In the genomic region with DNA sequence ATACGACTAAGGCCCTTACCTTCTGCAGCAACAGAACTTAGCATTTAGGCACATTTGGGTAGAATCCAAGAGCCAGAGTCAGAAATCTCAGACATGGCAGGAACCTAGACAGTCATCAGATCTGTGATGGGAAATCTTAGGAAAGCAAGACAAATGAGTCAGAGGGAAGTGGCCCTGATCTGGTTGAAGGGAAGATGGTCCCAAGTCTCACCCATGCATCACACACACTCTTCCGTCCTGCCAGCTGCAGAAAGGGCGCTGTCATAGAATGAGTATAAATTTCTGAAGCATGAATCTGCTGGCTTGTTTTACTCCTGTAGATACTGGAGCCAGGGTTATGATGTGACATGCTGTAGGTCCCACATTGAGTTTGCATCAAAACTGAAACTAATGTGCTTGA, we compare ENCODE assay signal across 17 mouse cellular contexts.
"Had no signal": no experiment of that assay in that cellular context is flagged by ENCODE, and none has a peak within 500 bp of the region (broad histone marks: within the 10 kb centered on the region; RNA-seq: fewer than 3 reads in every experiment).

No protein-coding gene starts in this region.

- DNase-seq: lung, adult 18-20 months; lung, embryonic 14.5 days; lung, postnatal 10 days; lung, postnatal 4 days; midbrain, embryonic 14.5 days; retina, postnatal 1 day; right cerebral cortex, adult 18-20 months; right cerebral cortex, postnatal 25 days; thymus, adult 2 months; thymus, postnatal 25 days; thymus, postnatal 4 days had no signal

- H3K9ac ChIP-seq: lung, embryonic 14.5 days; midbrain, embryonic 12.5 days; neural tube, embryonic 13.5 days; neural tube, embryonic 15.5 days; stomach, embryonic 15.5 days had no signal

- H3K4me2 ChIP-seq: lung, embryonic 14.5 days; midbrain, embryonic 12.5 days; neural tube, embryonic 13.5 days; neural tube, embryonic 15.5 days; stomach, embryonic 15.5 days had no signal

- H3K27me3 ChIP-seq: midbrain, embryonic 12.5 days; neural tube, embryonic 13.5 days; neural tube, embryonic 15.5 days; stomach, embryonic 15.5 days had no signal

- H3K9me3 ChIP-seq: midbrain, embryonic 10.5 days; midbrain, embryonic 12.5 days; neural tube, embryonic 13.5 days; neural tube, embryonic 15.5 days; stomach, embryonic 15.5 days had no signal

- H3K36me3 ChIP-seq: stomach, embryonic 15.5 days had no signal

- H3K4me3 ChIP-seq: midbrain, embryonic 10.5 days; midbrain, embryonic 12.5 days; neural tube, embryonic 13.5 days; neural tube, embryonic 15.5 days; stomach, embryonic 15.5 days had no signal

- H3K27ac ChIP-seq: midbrain, embryonic 10.5 days; midbrain, embryonic 12.5 days; neural tube, embryonic 13.5 days; neural tube, embryonic 15.5 days; stomach, embryonic 15.5 days; stomach, postnatal 0 days had no signal

- H3K4me1 ChIP-seq: midbrain, embryonic 10.5 days; midbrain, embryonic 12.5 days; stomach, embryonic 15.5 days had no signal
